Mouse (Mus musculus): ENCODE measurements around the gene Xaf1.

DNA sequence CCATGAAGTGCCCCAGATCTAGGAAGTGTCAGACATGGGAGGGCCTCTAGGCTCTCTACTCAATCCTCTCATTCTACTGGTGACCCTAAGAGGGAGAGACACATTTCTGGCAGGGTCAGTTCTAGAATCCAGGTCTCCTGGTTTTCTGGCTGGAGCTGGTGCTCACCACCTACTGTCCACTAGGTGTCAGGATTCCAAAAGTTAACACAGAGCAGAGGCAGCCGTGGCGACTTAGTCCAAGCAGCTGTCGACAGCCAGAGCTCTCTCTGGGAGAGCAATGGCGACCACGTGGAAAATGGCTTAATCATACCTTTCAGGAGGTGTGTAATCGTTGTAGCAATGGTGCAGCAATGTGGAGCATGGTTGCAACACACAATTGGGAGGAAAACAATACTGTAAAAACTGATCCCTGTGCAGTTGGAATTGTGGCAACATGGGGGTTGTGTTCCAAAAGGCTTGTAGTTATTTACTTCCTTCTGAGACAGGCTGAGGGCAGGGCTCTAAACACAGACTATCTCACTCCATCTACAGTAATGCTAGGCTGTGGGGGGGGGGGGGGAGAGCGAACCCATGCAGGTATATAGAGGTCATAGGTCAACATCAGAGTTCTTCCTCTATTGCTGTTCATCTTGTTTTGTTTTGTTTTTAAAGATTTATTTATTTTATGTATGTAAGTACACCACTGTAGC, 41.3 kb downstream of the Xaf1 start:
- TF ChIP-seq POLR2A (IDR thresholded peaks at IDR 0.05; ENCODE audit: control insufficient read depth, low read depth, low read length) = no peak
- TF ChIP-seq CTCF (IDR thresholded peaks at IDR 0.05; ENCODE audit: control insufficient read depth, insufficient read depth, insufficient replicate concordance, low read depth, low read length) = peak; percentile 51; the same call in 1 of the 2 replicates
